Mouse (Mus musculus) embryonic fibroblast, embryonic 13.5 days (primary cell): ENCODE measurements around the gene Pcgf2. TPM values are rescaled to one million over a fixed set of nuclear protein-coding genes. Genes with fewer than 3 reads are reported as not detected.
"Not testable (repeated sequence)": the region's sequence is repeated elsewhere in the genome, so short reads cannot be mapped to it uniquely, and the experiment has no call there.

ENCODE experiments used
- H3K27ac ChIP-seq: 2 replicates; pipeline ENCODE4 v1.5.1; 2012; ENCODE audit warnings: low read length, control low read depth, inconsistent platforms; ENCODE audit not compliant: insufficient read depth
- H3K4me1 ChIP-seq: 2 replicates; pipeline ENCODE4 v1.6.1; 2011; ENCODE audit warnings: low read length; ENCODE audit not compliant: control insufficient read depth, insufficient read depth
- H3K4me3 ChIP-seq: 2 replicates; pipeline ENCODE4 v1.5.1; 2011; ENCODE audit warnings: mild to moderate bottlenecking, control low read depth, low read length; ENCODE audit not compliant: insufficient read depth
- CTCF ChIP-seq: IDR thresholded peaks from 2 replicates; pipeline ENCODE4 v1.5.1; 2011; ENCODE audit warnings: mild to moderate bottlenecking, control low read depth, low read length, moderate library complexity, borderline replicate concordance; ENCODE audit not compliant: insufficient read depth
- POLR2A ChIP-seq: IDR thresholded peaks from 2 replicates; pipeline ENCODE4 v1.6.1; 2011; ENCODE audit warnings: low read depth, mild to moderate bottlenecking, control low read depth, low read length, moderate library complexity
- polyA plus RNA-seq: library from polyadenylated mRNA; stranded (reverse); fragments of >200 nt; gene quantifications from 2 replicates; pipeline ENCODE4 v1.2.4, GENCODE M21; 2011; ENCODE audit warnings: low read depth; ENCODE audit not compliant: missing spikeins, insufficient read length

Gene Pcgf2
- polyA plus RNA-seq, 1 experiment, result 54.0 TPM

DNA sequence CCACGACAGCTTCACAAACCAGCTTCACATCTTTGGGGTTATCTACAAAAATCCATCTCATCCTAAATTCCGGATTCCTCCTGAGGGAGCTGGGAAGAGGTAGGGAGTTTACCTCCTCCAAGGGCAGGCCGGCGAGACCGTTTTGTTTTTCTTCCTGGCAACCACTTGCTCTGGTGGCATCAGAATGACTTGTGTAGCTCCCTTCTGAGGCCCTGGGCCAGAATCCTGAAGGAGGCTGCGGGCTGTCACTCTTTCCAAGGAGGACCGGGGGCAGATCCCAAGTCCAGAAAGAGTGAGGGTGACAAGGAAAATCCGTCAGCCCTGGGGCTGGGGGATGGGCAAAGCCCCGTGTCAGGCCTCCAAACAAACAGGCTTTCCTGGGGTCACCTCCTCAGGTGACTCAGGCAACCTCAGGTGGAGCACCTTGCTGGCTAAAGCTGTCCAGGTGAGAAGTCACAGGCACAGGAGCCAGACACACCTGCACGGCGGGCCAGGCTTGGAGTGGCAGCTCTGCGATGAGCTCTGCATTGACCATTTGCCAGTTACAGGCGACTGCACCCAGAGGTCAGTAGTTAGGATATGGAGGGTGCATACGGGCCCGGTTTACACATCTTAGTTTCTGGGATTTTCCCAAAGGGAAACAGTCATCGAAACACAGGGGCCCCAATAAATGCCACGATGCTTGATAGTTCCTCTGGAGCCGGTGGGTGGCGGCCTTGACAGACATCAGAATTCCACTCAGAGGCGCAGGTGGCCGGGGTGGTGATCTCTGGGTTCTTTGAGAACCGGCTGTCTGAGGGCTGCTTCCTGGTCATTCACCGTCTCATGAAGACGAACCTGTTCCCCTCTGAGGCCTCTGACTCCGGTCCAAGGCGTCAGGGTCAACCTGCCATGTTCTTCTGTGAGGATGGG is 17.3 kb upstream of the Pcgf2 start:
- H3K4me1 ChIP-seq, result no peaks in the 10 kb centered on the region

DNA sequence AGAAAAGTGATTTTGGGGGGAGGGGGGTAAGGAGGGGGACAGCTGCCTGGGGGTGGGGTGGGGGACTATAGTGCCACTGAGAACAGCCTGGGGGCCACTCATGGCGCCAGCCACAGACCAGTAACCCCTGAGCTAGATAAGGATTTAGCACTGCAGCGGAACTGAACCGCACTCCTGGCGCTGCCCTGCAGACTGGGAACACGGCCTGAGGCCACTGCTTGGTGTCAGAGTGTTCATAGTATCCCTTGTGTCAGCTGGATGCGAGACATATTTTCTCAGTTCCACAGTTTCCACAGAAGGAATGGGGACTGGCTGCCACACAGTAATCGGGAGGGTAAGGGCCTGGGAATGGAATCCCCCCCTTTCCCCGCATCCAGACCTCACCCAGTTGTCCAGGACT is 15.7 kb upstream of the Pcgf2 start:
- no peaks in the 10 kb centered on the region for H3K4me1 ChIP-seq
- H3K27ac ChIP-seq, result no peak overlapping the region
- TF ChIP-seq CTCF (no peak), POLR2A (no peak)
- no peak overlapping the region for H3K4me3 ChIP-seq

More for the DNA sequence above, 17.3 kb upstream of the Pcgf2 start:
- no peak for TF ChIP-seq POLR2A
- TF ChIP-seq CTCF, result no peak
- Histone ChIP-seq H3K4me3 (no peak overlapping the region), H3K27ac (no peak overlapping the region)

DNA sequence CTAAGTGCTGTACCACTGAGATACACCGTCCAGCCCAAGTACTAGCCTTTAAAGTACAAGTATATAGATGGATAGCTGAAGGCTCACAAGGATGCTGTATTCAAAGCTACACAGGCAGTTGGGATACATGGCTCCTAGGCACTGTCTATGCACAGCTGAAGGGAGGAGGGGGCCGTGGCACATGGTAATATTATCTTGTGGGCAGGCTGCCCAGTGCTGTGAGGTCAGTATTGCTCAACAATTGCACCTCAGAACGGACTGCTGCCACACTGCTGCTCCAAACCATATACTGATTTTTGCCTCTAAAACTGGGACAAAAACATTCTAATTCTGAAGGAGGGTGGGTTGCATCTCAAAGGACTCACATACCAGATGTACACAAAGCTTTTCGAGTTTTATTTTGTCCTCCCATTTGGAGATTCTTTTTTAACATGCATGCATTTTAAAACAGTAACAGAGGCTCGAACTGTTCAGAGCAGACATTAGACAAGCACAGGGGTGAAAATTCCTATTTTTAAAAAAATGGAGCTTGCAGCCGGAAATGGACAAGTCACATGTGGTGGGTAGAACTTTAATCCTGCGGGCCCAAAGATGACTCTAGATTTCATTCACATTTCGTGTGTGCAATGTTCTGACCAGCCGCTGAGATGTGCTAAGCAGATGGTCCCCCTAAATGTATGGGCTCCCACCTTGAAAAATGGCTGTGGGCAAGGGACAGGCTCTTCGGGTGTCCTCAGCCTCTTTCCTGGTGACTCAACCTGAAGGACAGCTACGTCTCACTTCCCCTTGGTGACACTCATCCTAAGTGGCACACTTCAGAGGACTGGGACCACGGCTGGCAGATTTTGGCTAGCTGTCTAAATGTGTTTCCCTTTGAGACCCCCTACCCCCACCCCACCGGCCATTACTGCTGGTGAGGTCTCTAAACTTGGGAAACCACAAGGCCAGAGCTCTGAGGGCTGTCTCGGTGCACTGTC is 14.8 kb upstream of the Pcgf2 start:
- TF ChIP-seq POLR2A, result no peak
- TF ChIP-seq CTCF, result no peak
- Histone ChIP-seq H3K27ac (0 out of 2 replicates have a peak overlapping the region, but pooled peaks have one; percentile 27), H3K4me3 (no peak overlapping the region), H3K4me1 (no peaks in the 10 kb centered on the region)

DNA sequence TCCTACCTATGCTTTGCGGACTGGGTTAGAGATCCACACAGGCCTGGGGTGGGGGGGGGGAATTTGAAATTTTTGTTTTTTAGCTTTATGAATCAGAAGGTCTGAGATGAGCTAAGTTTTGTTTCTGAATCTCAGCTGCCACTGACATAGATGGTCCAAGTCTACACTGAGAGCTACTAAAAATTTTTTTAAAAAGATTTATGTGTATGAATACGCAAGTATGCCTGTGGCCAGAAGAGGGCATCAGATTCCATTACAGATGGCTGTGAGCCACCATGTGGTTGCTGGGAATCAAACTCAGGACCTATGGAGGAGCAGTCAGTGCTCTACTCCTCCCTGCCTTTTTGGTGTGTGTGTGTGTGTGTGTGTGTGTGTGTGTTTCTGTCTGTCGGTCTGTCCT is 14.1 kb upstream of the Pcgf2 start:
- TF ChIP-seq CTCF, result no peak
- no peak for TF ChIP-seq POLR2A
- Histone ChIP-seq H3K27ac (no peak overlapping the region), H3K4me1 (no peaks in the 10 kb centered on the region), H3K4me3 (no peak overlapping the region)

DNA sequence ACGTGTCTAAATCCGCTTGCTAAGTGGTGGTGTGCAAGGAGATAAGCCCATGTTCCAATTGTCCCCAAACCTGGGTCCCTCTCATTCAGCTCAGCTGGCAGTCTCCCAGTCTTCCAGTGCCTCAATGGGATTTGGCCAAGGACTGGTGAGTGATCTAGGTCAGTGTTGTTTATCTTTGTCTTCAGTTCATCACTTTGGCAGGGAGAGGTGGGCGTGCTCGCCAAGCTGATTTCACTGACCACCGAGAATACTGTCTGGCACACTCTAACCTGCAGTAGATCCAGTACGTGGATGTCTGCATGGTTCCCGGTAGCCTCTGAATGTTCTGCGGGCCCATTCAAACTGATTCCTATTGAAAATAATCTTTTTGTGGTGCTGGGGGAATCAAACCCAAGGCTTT is 13.6 kb upstream of the Pcgf2 start:
- Histone ChIP-seq H3K4me1 (no peaks in the 10 kb centered on the region), H3K4me3 (no peak overlapping the region), H3K27ac (no peak overlapping the region)
- TF ChIP-seq CTCF (no peak), POLR2A (no peak)

DNA sequence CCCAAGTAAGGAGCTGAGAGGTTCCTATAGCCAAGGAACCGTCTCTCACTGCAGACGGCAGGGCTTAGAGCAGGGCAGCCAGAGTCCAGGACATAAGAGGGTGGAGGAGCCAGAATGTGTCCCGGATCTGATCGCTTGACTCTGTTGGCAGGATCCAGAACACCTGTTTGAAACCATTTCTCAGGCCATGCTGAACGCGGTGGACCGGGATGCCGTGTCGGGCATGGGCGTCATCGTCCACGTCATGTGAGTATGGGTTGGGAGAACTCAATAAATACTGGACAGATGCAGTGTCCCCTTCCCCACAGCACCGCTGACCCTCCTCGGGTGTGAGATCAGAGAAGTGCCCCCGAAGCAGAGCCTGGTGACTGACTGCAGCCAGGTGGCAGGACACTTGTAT is 12.0 kb upstream of the Pcgf2 start:
- TF ChIP-seq POLR2A, result no peak
- TF ChIP-seq CTCF, result no peak
- H3K27ac ChIP-seq, result no peak overlapping the region
- H3K4me1 ChIP-seq, result no peaks in the 10 kb centered on the region
- no peak overlapping the region for H3K4me3 ChIP-seq

DNA sequence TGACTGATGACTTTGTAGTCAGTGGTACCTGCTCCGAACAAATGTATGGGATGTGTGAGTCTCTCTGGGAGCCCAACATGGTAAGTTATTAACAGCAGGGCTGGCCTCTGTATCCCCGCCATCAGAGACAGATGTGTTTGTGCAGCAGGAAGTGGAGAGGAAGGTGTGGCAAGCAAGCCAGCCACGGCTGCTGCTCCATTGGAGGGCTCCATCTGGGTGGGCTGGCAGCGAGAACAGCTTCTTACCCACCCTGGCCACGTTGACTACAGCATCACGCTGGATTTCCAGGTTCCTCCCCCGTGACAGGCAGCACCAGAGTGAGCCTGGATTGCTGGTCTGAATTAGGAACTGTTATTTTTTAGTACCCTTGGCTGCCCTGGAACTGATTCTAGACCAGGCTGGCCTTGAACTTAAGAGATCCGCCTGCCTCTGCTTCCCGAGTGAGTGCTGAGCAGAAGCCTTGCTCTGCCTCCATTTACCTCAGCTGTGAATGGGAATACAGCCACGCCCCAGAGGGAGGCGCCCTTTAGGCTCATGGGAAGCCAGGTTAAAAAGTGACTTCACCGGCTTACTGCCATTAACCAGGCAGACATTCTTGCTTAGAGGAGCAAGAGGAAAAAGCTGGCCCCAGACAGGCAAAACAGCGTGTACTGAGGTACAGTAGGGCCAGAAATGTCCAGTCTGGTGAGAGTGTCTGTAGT is 11.1 kb upstream of the Pcgf2 start:
- H3K27ac ChIP-seq, result no peak overlapping the region
- no peak for TF ChIP-seq POLR2A
- TF ChIP-seq CTCF, result no peak
- no peak overlapping the region for H3K4me3 ChIP-seq
- no peaks in the 10 kb centered on the region for H3K4me1 ChIP-seq

DNA sequence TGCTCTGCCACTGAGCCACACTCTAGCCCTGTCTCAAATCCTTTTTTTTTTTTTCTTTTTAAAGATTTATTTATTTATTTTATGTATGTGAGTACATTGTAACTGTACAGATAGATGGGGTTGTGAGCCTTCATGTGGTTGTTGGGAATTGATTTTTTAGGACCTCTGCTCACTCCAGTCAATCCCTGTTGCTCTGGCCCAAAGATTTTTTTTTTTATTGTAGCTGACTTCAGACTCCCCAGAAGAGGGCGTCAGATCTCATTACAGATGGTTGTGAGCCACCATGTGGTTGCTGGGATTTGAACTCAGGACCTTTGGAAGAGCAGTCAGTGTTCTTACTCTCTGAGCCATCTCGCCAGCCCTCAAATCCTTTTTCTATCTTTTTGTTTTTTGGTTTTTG is 9.8 kb upstream of the Pcgf2 start:
- not testable (repeated sequence) for H3K4me3 ChIP-seq, H3K4me1 ChIP-seq, H3K27ac ChIP-seq

DNA sequence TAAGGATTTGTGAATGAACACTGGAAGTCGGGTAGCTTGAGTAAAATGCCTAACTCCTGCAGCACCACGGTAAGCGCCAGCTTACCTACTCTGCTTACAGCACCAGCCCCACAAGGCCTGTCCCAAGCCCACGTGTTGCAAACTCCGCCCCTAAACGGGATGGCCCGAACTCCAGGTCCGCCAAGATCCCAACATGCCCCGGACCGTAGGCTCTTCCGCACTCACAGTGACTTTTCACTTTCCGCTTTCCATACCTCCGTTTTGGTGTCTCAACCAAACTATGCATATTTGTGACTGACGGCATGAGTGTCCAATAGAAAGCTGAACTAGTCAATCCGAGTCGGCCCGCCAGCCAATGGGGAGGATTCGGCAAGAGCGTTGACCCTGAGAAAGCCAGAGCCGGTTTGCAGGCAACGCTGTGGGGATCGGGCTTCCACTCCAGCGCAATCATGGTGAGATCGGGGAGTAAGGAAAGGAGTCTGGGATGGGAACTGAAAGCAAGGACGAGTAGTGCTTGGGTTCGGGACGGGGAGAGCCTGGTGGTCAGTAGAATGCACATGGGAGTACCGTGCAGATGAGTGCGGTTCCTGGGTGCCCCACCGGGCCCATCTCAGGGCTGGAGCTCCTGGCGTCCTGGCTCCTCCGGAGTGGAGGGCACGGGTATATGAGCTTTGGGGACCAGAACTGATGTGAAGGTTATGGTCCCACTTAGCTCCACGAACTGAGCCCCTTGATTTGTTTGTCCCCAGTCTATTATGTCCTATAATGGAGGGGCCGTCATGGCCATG is 2.9 kb upstream of the Pcgf2 start, which contains the start of gene Psmb3:
Gene Psmb3, plus strand, starts transcription at position 361 of the 788 bp plus-strand sequence.
- peak within 1 kb of the TSS; percentile 17; the same call in 1 of the 2 replicates for H3K27ac ChIP-seq
- H3K4me3 ChIP-seq, result peak within 1 kb of the TSS; percentile 72
- H3K4me1 ChIP-seq, result no peaks in the 10 kb centered on the region; the same call in 1 of the 2 replicates
- TF ChIP-seq CTCF (no peak), POLR2A (peak; percentile 92)
